Mouse (Mus musculus) gastrocnemius, postnatal 14 days (tissue): ENCODE results near the gene Gtf2a2. TPM values are rescaled to one million over a fixed set of nuclear protein-coding genes. Genes with fewer than 3 reads are reported as not detected.

Experiments
- DNase-seq: peaks from one replicate; pipeline ENCODE4 v3.0.0; 2021; ENCODE audit warnings: mixed read lengths
- intact Hi-C: fragments of 180-260 bp; cut with DNase I; formaldehyde crosslinking; loops from one replicate; pipeline ENCODE4 v1.15.1; 2025; ENCODE audit warnings: low total_unique reads
- long read RNA-seq, 2 experiments: library from polyadenylated mRNA; stranded (forward); transcript quantifications; one replicate each; pipeline ENCODE4 v2.0.0; 2021
- total RNA-seq, 2 experiments: library from RNA; stranded (reverse); gene quantifications; 2 replicates each; pipeline ENCODE4 v1.2.3; 2021

Gene Gtf2a2
- 10 to 100 TPM; 43.4 to 46.7 TPM for total RNA-seq
- long read RNA-seq, experiment 1, transcript Gtf2a2-202 (5 exons, 893 nt), result major isoform, 17 of 25 reads
- long read RNA-seq, experiment 1, partial matches to known transcripts, result 2 of 25 reads
- long read RNA-seq, experiment 1, other reads (novel, unspliced or antisense), result 3 of 25 reads
- long read RNA-seq, experiment 2, transcript Gtf2a2-202 (5 exons, 893 nt), result major isoform, 19 of 26 reads
- long read RNA-seq, experiment 2, partial matches to known transcripts, result 1 of 26 reads
- long read RNA-seq, experiment 2, other reads (novel, unspliced or antisense), result 4 of 26 reads

GRCm38 (mm10) chr9:70012408-70012901 lies at the start of gene Gtf2a2:
TSS of gene Gtf2a2 (plus strand) at chr9:70012550.
- intact Hi-C loops, result no loop called here

GRCm38 (mm10) chr9:69964370-69964769 lies 48.0 kb upstream of the Gtf2a2 start:
- DNase-seq, result no peak
- intact Hi-C loops, result no loop called here

More at GRCm38 (mm10) chr9:70012408-70012901, at the start of gene Gtf2a2:
- peak; percentile 94 for DNase-seq

GRCm38 (mm10) chr9:69985526-69985925 lies 26.8 kb upstream of the Gtf2a2 start:
- no peak for DNase-seq
- intact Hi-C loops, result loop anchor here (5.0 kb wide), 1 partner anchor 38 kb away; no protein-coding TSS in a partner anchor

GRCm38 (mm10) chr9:69986063-69986462 lies 26.3 kb upstream of the Gtf2a2 start:
- intact Hi-C loops, result loop anchor here (5.0 kb wide), 1 partner anchor 39 kb away; no protein-coding TSS in a partner anchor
- DNase-seq, result no peak

- no peak for DNase-seq
- intact Hi-C loops, result loop anchor here (5.0 kb wide), 1 partner anchor 39 kb away; no protein-coding TSS in a partner anchor
Observed at GRCm38 (mm10) chr9:69986571-69986970, 25.8 kb upstream of the Gtf2a2 start.

GRCm38 (mm10) chr9:69987579-69987978 lies 24.8 kb upstream of the Gtf2a2 start:
- intact Hi-C loops, result loop anchor here (5.0 kb wide), 1 partner anchor 40 kb away; no protein-coding TSS in a partner anchor
- DNase-seq, result peak; percentile 38

- DNase-seq, result no peak
- intact Hi-C loops, result loop anchor here (5.0 kb wide), 1 partner anchor 42 kb away; no protein-coding TSS in a partner anchor
Observed at GRCm38 (mm10) chr9:69988706-69989302, 23.5 kb upstream of the Gtf2a2 start.

GRCm38 (mm10) chr9:69989303-69990121 lies 22.8 kb upstream of the Gtf2a2 start, which contains the start of gene Bnip2:
TSS of gene Bnip2 (plus strand) at chr9:69989466.
- peak; percentile 97 for DNase-seq
- intact Hi-C loops, result loop anchor here (5.0 kb wide), 1 partner anchor 42 kb away; no protein-coding TSS in a partner anchor

- intact Hi-C loops, result no loop called here
- DNase-seq, result no peak
Observed at GRCm38 (mm10) chr9:69990346-69990745, 22.0 kb upstream of the Gtf2a2 start.

- intact Hi-C loops, result no loop called here
- DNase-seq, result no peak
Observed at GRCm38 (mm10) chr9:69992841-69993277, 19.5 kb upstream of the Gtf2a2 start.

GRCm38 (mm10) chr9:69993479-69993878 lies 18.9 kb upstream of the Gtf2a2 start:
- DNase-seq, result no peak
- intact Hi-C loops, result no loop called here

GRCm38 (mm10) chr9:69994547-69994946 lies 17.8 kb upstream of the Gtf2a2 start:
- no peak for DNase-seq
- intact Hi-C loops, result no loop called here

- intact Hi-C loops, result no loop called here
- no peak for DNase-seq
Observed at GRCm38 (mm10) chr9:69999318-69999717, 13.0 kb upstream of the Gtf2a2 start.

- no peak for DNase-seq
- intact Hi-C loops, result no loop called here
Observed at GRCm38 (mm10) chr9:70003516-70003915, 8.8 kb upstream of the Gtf2a2 start.

GRCm38 (mm10) chr9:70006984-70007383 lies 5.4 kb upstream of the Gtf2a2 start:
- no peak for DNase-seq

GRCm38 (mm10) chr9:70007506-70008248 lies 4.7 kb upstream of the Gtf2a2 start:
- DNase-seq, result no peak
- intact Hi-C loops, result no loop called here

More at GRCm38 (mm10) chr9:70006984-70007383, 5.4 kb upstream of the Gtf2a2 start:
- intact Hi-C loops, result no loop called here

GRCm38 (mm10) chr9:70009754-70010304 lies 2.5 kb upstream of the Gtf2a2 start:
- intact Hi-C loops, result no loop called here

GRCm38 (mm10) chr9:70010781-70011473 lies 1.4 kb upstream of the Gtf2a2 start:
- intact Hi-C loops, result no loop called here
- no peak for DNase-seq

More at GRCm38 (mm10) chr9:70009754-70010304, 2.5 kb upstream of the Gtf2a2 start:
- no peak for DNase-seq
